Mouse (Mus musculus) effector memory CD4-positive, alpha-beta T cell, adult 5 months (primary cell): ENCODE measurements around the gene Igsf9. TPM values are rescaled to one million over a fixed set of nuclear protein-coding genes. Genes with fewer than 3 reads are reported as not detected.

Experiments used
- polyA plus RNA-seq: library from polyadenylated mRNA; unstranded; fragments of 100-300 nt; shearing (Covaris generic); gene quantifications from one replicate; pipeline ENCODE4 v1.2.1, GENCODE M21; 2017

The Igsf9 gene
- polyA plus RNA-seq = 0.60 TPM

DNA sequence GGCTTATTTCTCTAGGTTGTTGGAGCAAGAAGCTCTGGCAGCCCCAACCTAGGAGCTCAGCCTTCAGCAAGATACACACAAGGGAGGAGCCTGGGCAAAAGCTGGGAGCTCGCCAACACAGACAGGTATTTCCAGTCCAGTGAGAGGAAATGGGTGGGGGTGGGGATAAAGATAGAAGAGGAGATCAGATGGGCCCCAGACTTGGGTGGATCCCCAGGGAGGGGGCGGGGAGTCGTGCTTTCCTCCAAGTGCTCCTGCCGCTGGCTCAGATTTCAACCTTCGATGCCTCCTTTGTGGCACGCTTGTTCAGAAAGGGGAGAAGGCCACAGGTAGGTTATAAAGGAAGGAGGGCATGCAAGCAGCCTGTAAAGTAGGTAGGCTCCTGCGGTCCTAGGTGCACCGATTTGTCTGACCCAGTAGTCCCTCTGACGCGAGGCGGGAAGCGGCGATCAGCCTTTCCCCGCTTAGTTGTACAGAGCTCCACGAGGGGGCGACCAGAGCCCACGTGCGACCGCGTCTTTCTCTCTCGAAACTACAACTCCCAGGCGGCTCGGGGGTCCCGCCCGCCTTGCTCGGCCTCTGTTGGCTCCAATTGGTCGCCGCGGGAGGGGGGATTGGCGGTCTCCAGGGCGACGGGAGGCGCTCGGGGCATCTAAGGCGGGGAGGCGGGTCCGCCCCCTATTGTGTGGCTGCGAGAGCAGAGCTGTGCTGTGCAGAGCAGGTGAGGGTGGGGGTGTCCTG is at the start of gene Igsf9:
Gene Igsf9 (plus strand): TSS at position 249 of the 741 bp plus-strand sequence.

DNA sequence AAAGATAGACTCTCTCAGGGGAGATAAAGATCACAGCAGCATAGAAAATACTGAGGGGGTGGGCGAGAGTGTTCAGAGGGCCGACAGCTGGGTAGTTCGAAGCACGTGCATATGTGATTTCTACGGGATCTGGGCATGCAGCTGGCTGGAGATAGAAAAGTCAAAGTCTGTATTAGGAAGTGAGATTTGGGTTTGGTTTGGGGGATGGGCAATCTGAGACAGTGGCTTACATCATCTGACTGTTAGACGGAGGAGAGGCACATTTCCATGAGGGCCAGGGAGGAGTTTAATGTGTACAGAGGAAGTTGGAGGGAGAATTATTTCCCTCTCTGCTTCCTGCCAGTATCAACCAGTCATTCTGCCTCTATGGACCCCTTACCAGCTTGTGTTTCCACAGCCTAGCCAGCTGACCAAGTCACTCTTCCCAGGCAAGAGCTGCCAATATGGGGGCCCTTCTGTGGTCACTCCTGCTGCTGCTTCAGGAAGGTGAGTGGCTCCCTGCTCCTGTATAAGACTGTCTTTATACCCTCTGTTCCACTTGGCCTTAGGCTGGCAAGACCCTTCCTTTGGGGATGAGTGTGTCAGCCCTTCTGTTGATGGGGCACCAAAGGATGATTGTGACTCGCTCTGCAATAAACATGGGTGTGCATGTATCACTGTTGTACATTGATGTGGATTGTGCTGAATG is 6.4 kb upstream of the Igsf9 start, which contains the start of gene Slamf9:
Gene Slamf9 (plus strand): TSS at position 305 of the 688 bp plus-strand sequence.

DNA sequence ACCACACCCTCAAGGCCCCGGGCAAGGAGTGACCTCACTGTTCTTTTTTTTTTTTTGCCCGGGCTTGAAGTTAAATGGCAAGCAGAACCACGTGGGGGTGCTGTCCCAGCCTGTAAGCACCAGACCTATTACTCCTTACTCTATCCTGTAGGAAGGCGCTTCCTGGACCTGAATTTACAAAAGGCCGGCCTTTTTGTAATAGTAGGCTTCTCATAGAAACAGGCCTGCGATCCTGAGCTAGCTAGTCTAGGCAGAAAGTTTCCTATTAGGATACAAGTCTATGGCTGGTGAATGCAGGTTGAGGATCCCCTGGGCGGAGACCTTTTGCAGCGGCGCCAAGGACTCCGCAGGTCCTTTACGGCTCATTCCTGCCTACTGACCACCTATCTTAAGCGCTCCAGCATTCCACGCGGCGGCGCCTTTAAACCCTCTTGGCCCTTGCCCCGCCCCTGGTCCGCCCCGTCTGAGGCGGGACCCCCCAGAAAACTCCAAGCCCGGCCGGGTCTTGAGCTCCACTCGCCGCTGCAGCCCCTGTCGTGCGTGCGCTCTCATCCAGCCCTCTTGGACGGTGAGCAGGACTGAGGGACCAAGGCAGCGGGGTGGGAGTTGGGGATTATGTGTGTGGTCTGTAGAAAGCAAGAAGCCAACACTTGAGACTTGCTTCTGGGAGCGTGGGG is 18.3 kb downstream of the Igsf9 start, which contains the start of gene Tagln2:
Gene Tagln2 (plus strand): TSS at position 283 of the 677 bp plus-strand sequence.

DNA sequence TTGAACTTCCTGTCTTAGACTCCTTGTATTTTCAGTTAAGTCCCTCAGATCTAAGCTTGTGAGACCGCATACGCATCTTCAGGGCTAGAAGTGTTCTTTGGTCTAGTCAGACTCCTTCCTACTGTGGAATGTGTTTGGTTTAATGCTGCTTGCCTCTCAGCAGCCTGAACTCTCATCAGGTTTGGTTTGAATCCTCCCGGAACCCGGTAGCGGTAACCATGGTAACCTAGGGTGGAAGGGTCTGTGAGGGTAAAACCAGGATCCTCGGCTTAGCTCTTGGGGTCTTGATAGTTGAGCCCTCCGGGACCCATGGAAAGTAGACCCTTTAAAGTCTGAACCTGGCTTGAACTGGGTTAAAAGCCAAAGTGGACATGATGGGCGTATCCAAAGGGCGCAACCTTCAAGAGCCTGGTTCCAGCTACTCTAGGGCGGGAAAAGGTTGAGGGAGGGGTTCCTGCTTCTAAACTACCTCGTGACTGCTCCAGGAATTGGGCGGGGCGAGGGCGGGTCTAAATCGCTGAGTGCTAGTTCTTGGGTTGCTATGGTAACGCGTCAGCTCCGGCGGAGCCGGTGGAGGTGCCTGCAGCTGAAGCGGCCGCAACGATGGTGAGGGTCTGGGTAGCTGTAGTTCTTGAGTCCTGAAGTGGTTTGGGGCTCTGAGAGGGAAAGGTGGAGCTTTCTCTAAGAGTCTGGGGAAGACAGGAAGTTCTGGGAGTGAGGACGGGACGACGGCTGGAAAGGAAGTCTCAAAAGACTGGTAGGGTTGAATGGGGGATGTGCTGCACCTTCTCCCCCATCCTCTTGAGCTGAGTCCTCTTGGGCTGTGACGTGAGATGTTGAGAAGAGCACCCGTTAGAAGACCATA is 39.2 kb downstream of the Igsf9 start, which contains the start of gene Cfap45:
Gene Cfap45 (plus strand): TSS at position 226 of the 865 bp plus-strand sequence.

Other genes starting within 250 kb of the Igsf9 start
- gene Atp1a4, start 223.4 kb upstream of the Igsf9 start, polyA plus RNA-seq = not detected
- gene Igsf8, start 220.1 kb upstream of the Igsf9 start, polyA plus RNA-seq = 70.9 TPM
- gene Atp1a2, start 183.7 kb upstream of the Igsf9 start, polyA plus RNA-seq = 0.15 TPM
- not detected for gene Kcnj9, start 152.5 kb upstream of the Igsf9 start, polyA plus RNA-seq
- 0.11 TPM for gene Kcnj10, start 140.6 kb upstream of the Igsf9 start, polyA plus RNA-seq
- 8.9 TPM for gene Pigm, start 105.2 kb upstream of the Igsf9 start, polyA plus RNA-seq
- not detected for gene Slamf9, start 6.4 kb upstream of the Igsf9 start, polyA plus RNA-seq
- 470 TPM for gene Tagln2, start 18.3 kb downstream of the Igsf9 start, polyA plus RNA-seq
- gene Cfap45, start 39.0 kb downstream of the Igsf9 start, polyA plus RNA-seq = 1.0 TPM
- not detected for gene Vsig8, start 74.2 kb downstream of the Igsf9 start, polyA plus RNA-seq
- gene Slamf8, start 108.8 kb downstream of the Igsf9 start, polyA plus RNA-seq = 0.25 TPM
- gene Fcrl6, start 120.8 kb downstream of the Igsf9 start, polyA plus RNA-seq = not detected
- gene Dusp23, start 151.2 kb downstream of the Igsf9 start, polyA plus RNA-seq = 3.1 TPM
- gene Crp, start 216.3 kb downstream of the Igsf9 start, polyA plus RNA-seq = not detected